Mouse (Mus musculus): ENCODE results near the gene Tbc1d19. TPM values are rescaled to one million over a fixed set of nuclear protein-coding genes. Genes with fewer than 3 reads are reported as not detected.
A peak's percentile ranks its signal among the peaks of the same experiment; 100 is the strongest.

Tbc1d19 gene
- polyA plus RNA-seq, 1 experiment from 2014 or later = 52.9 TPM

GRCm38 (mm10) chr5:53856011-53856410, 46.6 kb downstream of the Tbc1d19 start:
- 89% methylated on average over 6 of the region's 6 CpGs for WGBS
- H3K4me1 ChIP-seq = no peaks in the 10 kb centered on the region
- H3K27ac ChIP-seq (replicated peaks) = no peak overlapping the region
- DNase-seq (ENCODE audit: low spot score) = no peak
- H3K36me3 ChIP-seq = peaks cover 17% of the 10 kb centered on the region
- H3K4me3 ChIP-seq = no peak overlapping the region
- no peaks in the 10 kb centered on the region for H3K27me3 ChIP-seq (ENCODE audit: low read depth, poor library complexity, severe bottlenecking)
- no peaks in the 10 kb centered on the region for H3K9me3 ChIP-seq (replicated peaks)

GRCm38 (mm10) chr5:53865146-53865545, 55.7 kb downstream of the Tbc1d19 start:
- no peaks in the 10 kb centered on the region; the same call in 1 of the 2 replicates for H3K36me3 ChIP-seq
- no peak overlapping the region for H3K27ac ChIP-seq (replicated peaks)
- H3K27me3 ChIP-seq (ENCODE audit: low read depth, poor library complexity, severe bottlenecking) = no peaks in the 10 kb centered on the region
- WGBS = 83% methylated on average over 5 of the region's 5 CpGs
- no peak overlapping the region for H3K4me3 ChIP-seq
- H3K4me1 ChIP-seq = no peaks in the 10 kb centered on the region
- no peak for DNase-seq (ENCODE audit: low spot score)
- H3K9me3 ChIP-seq (replicated peaks) = no peaks in the 10 kb centered on the region

GRCm38 (mm10) chr5:53865991-53866390, 56.6 kb downstream of the Tbc1d19 start:
- Histone ChIP-seq H3K4me3 (no peak overlapping the region), H3K27me3 (ENCODE audit: low read depth, poor library complexity, severe bottlenecking) (no peaks in the 10 kb centered on the region), H3K27ac (replicated peaks) (no peak overlapping the region), H3K9me3 (replicated peaks) (no peaks in the 10 kb centered on the region), H3K36me3 (no peaks in the 10 kb centered on the region; the same call in 1 of the 2 replicates), H3K4me1 (no peaks in the 10 kb centered on the region)
- 88% methylated on average over 6 of the region's 6 CpGs for WGBS
- DNase-seq (ENCODE audit: low spot score) = no peak

GRCm38 (mm10) chr5:53871665-53872312, 62.4 kb downstream of the Tbc1d19 start:
- H3K36me3 ChIP-seq = peaks cover 15% of the 10 kb centered on the region; the same call in 1 of the 2 replicates
- no peaks in the 10 kb centered on the region for H3K9me3 ChIP-seq (replicated peaks)
- no peaks in the 10 kb centered on the region for H3K4me1 ChIP-seq
- H3K27me3 ChIP-seq (ENCODE audit: low read depth, poor library complexity, severe bottlenecking) = no peaks in the 10 kb centered on the region
- no peak overlapping the region for H3K27ac ChIP-seq (replicated peaks)
- DNase-seq (ENCODE audit: low spot score) = peak; percentile 47
- H3K4me3 ChIP-seq = no peak overlapping the region
- 39% methylated on average over 6 of the region's 6 CpGs for WGBS

GRCm38 (mm10) chr5:53874966-53875365, 65.6 kb downstream of the Tbc1d19 start:
- Histone ChIP-seq H3K27me3 (ENCODE audit: low read depth, poor library complexity, severe bottlenecking) (no peaks in the 10 kb centered on the region), H3K9me3 (replicated peaks) (no peaks in the 10 kb centered on the region), H3K27ac (replicated peaks) (no peak overlapping the region), H3K4me3 (no peak overlapping the region), H3K4me1 (no peaks in the 10 kb centered on the region), H3K36me3 (peaks cover 17% of the 10 kb centered on the region; the same call in 1 of the 2 replicates)
- WGBS = 92% methylated on average over 3 of the region's 3 CpGs
- DNase-seq (ENCODE audit: low spot score) = no peak

- 62% methylated on average over 4 of the region's 4 CpGs for WGBS
- no peak for DNase-seq (ENCODE audit: low spot score)
- Histone ChIP-seq H3K9me3 (replicated peaks) (no peaks in the 10 kb centered on the region), H3K27ac (replicated peaks) (no peak overlapping the region), H3K27me3 (ENCODE audit: low read depth, poor library complexity, severe bottlenecking) (no peaks in the 10 kb centered on the region), H3K36me3 (peaks cover 7% of the 10 kb centered on the region; the same call in 1 of the 2 replicates), H3K4me3 (no peak overlapping the region), H3K4me1 (0 out of 2 replicates have a peak, but pooled peaks cover 3% of the 10 kb centered on the region)
Measured at GRCm38 (mm10) chr5:53880724-53881123, 71.3 kb downstream of the Tbc1d19 start.

- H3K27me3 ChIP-seq (ENCODE audit: low read depth, poor library complexity, severe bottlenecking) = no peaks in the 10 kb centered on the region
- peaks cover 6% of the 10 kb centered on the region; the same call in 1 of the 2 replicates for H3K36me3 ChIP-seq
- H3K4me3 ChIP-seq = no peak overlapping the region
- no peak for DNase-seq (ENCODE audit: low spot score)
- 89% methylated on average over 4 of the region's 4 CpGs for WGBS
- H3K27ac ChIP-seq (replicated peaks) = no peak overlapping the region
- no peaks in the 10 kb centered on the region for H3K9me3 ChIP-seq (replicated peaks)
- H3K4me1 ChIP-seq = 0 out of 2 replicates have a peak, but pooled peaks cover 3% of the 10 kb centered on the region
Measured at GRCm38 (mm10) chr5:53881381-53881990, 72.1 kb downstream of the Tbc1d19 start.

- WGBS = 88% methylated on average over 9 of the region's 9 CpGs
- no peak overlapping the region for H3K4me3 ChIP-seq
- H3K27me3 ChIP-seq (ENCODE audit: low read depth, poor library complexity, severe bottlenecking) = no peaks in the 10 kb centered on the region
- no peak overlapping the region for H3K27ac ChIP-seq (replicated peaks)
- no peaks in the 10 kb centered on the region for H3K9me3 ChIP-seq (replicated peaks)
- H3K36me3 ChIP-seq = peaks cover 33% of the 10 kb centered on the region
- H3K4me1 ChIP-seq = no peaks in the 10 kb centered on the region
- DNase-seq (ENCODE audit: low spot score) = no peak
Measured at GRCm38 (mm10) chr5:53901406-53901805, 92.0 kb downstream of the Tbc1d19 start.

GRCm38 (mm10) chr5:53902757-53903156, 93.4 kb downstream of the Tbc1d19 start:
- no peak for DNase-seq (ENCODE audit: low spot score)
- 90% methylated on average over 3 of the region's 3 CpGs for WGBS
- H3K9me3 ChIP-seq (replicated peaks) = no peaks in the 10 kb centered on the region
- H3K27me3 ChIP-seq (ENCODE audit: low read depth, poor library complexity, severe bottlenecking) = no peaks in the 10 kb centered on the region
- no peaks in the 10 kb centered on the region for H3K4me1 ChIP-seq
- H3K27ac ChIP-seq (replicated peaks) = no peak overlapping the region
- H3K4me3 ChIP-seq = no peak overlapping the region
- H3K36me3 ChIP-seq = peaks cover 27% of the 10 kb centered on the region

- no peak for DNase-seq (ENCODE audit: low spot score)
- peaks cover 21% of the 10 kb centered on the region for H3K36me3 ChIP-seq
- no peak overlapping the region for H3K4me3 ChIP-seq
- H3K9me3 ChIP-seq (replicated peaks) = peaks cover 14% of the 10 kb centered on the region
- H3K27me3 ChIP-seq (ENCODE audit: low read depth, poor library complexity, severe bottlenecking) = no peaks in the 10 kb centered on the region
- no peaks in the 10 kb centered on the region for H3K4me1 ChIP-seq
- WGBS = 86% methylated on average over 3 of the region's 3 CpGs
- H3K27ac ChIP-seq (replicated peaks) = no peak overlapping the region
Measured at GRCm38 (mm10) chr5:53909201-53909600, 99.8 kb downstream of the Tbc1d19 start.

GRCm38 (mm10) chr5:53920416-53920815, 111.0 kb downstream of the Tbc1d19 start:
- DNase-seq (ENCODE audit: low spot score) = no peak
- H3K9me3 ChIP-seq (replicated peaks) = 0 out of 2 replicates have a peak, but pooled peaks cover 5% of the 10 kb centered on the region
- no peaks in the 10 kb centered on the region for H3K27me3 ChIP-seq (ENCODE audit: low read depth, poor library complexity, severe bottlenecking)
- no peak overlapping the region for H3K27ac ChIP-seq (replicated peaks)
- no peaks in the 10 kb centered on the region for H3K36me3 ChIP-seq
- no peaks in the 10 kb centered on the region for H3K4me1 ChIP-seq
- WGBS = 93% methylated on average over 2 of the region's 2 CpGs
- no peak overlapping the region for H3K4me3 ChIP-seq

- Histone ChIP-seq H3K27me3 (ENCODE audit: low read depth, poor library complexity, severe bottlenecking) (no peaks in the 10 kb centered on the region), H3K9me3 (replicated peaks) (0 out of 2 replicates have a peak, but pooled peaks cover 5% of the 10 kb centered on the region), H3K4me1 (no peaks in the 10 kb centered on the region), H3K36me3 (no peaks in the 10 kb centered on the region), H3K27ac (replicated peaks) (no peak overlapping the region), H3K4me3 (no peak overlapping the region)
- WGBS = 75% methylated on average over 10 of the region's 10 CpGs
- DNase-seq (ENCODE audit: low spot score) = no peak
Measured at GRCm38 (mm10) chr5:53922149-53922904, 112.9 kb downstream of the Tbc1d19 start.
